Mouse (Mus musculus) right cerebral cortex, postnatal 14 days (tissue): ENCODE measurements at regions not wholly inside any gene's neighbourhood (a gene's known extent, or its start where the extent isn't known, plus 50 kb on each side); places are given as distances from the start of the nearest gene placed in this dataset.
"Not testable (repeated sequence)": the region's sequence is repeated elsewhere in the genome, so short reads cannot be mapped to it uniquely, and the experiment has no call there.

ENCODE experiments used
- DNase-seq: peaks from one replicate; pipeline ENCODE4 v3.0.0; 2022

GRCm38 (mm10) chr2:17946047-17946446, 50.7 kb downstream of the H2al2a start:
- DNase-seq, result no peak

GRCm38 (mm10) chr2:17945369-17945915, 51.3 kb downstream of the H2al2a start:
- DNase-seq, result no peak

GRCm38 (mm10) chr2:17943506-17943905, 53.3 kb downstream of the H2al2a start:
- no peak for DNase-seq

GRCm38 (mm10) chr2:17942528-17943387, 54.0 kb downstream of the H2al2a start:
- DNase-seq, result no peak

GRCm38 (mm10) chr2:17941921-17942320, 54.8 kb downstream of the H2al2a start:
- no peak for DNase-seq

GRCm38 (mm10) chr2:17939857-17940848, 56.6 kb downstream of the H2al2a start:
- DNase-seq, result not testable (repeated sequence)

GRCm38 (mm10) chr2:17939183-17939856, 57.4 kb downstream of the H2al2a start:
- no peak for DNase-seq

- no peak for DNase-seq
These were observed 60.1 kb downstream of the H2al2a start for GRCm38 (mm10) chr2:17936527-17937139.

GRCm38 (mm10) chr2:17935916-17936315, 60.8 kb downstream of the H2al2a start:
- DNase-seq, result no peak

GRCm38 (mm10) chr2:17935466-17935865, 61.3 kb downstream of the H2al2a start:
- DNase-seq, result no peak

- DNase-seq, result no peak
These were observed 62.1 kb downstream of the H2al2a start for GRCm38 (mm10) chr2:17934610-17935009.

GRCm38 (mm10) chr2:17932932-17933790, 63.6 kb downstream of the H2al2a start:
- DNase-seq, result no peak

GRCm38 (mm10) chr2:17932426-17932931, 64.3 kb downstream of the H2al2a start:
- peak; percentile 10 for DNase-seq

- no peak for DNase-seq
These were observed 64.9 kb downstream of the H2al2a start for GRCm38 (mm10) chr2:17931881-17932280.

- DNase-seq, result no peak
These were observed 77.7 kb downstream of the H2al2a start for GRCm38 (mm10) chr2:17918861-17919648.

GRCm38 (mm10) chr2:17917238-17917946, 79.4 kb downstream of the H2al2a start:
- DNase-seq, result no peak

GRCm38 (mm10) chr2:17902616-17903015, 94.1 kb downstream of the H2al2a start:
- DNase-seq, result no peak

- DNase-seq, result no peak
These were observed 96.6 kb downstream of the H2al2a start for GRCm38 (mm10) chr2:17900202-17900601.

GRCm38 (mm10) chr2:17898780-17899179, 98.0 kb downstream of the H2al2a start:
- no peak for DNase-seq
